Mouse (Mus musculus): ENCODE measurements around the gene Sobp. TPM values are rescaled to one million over a fixed set of nuclear protein-coding genes. Genes with fewer than 3 reads are reported as not detected.
A peak's percentile ranks its signal among the peaks of the same experiment; 100 is the strongest.

Gene Sobp
- polyA plus RNA-seq (2016; fragmentation: Nextera tagmentation; extraction: Ambion mirVana), result 8.0 and 8.9 TPM in 2 replicates

DNA sequence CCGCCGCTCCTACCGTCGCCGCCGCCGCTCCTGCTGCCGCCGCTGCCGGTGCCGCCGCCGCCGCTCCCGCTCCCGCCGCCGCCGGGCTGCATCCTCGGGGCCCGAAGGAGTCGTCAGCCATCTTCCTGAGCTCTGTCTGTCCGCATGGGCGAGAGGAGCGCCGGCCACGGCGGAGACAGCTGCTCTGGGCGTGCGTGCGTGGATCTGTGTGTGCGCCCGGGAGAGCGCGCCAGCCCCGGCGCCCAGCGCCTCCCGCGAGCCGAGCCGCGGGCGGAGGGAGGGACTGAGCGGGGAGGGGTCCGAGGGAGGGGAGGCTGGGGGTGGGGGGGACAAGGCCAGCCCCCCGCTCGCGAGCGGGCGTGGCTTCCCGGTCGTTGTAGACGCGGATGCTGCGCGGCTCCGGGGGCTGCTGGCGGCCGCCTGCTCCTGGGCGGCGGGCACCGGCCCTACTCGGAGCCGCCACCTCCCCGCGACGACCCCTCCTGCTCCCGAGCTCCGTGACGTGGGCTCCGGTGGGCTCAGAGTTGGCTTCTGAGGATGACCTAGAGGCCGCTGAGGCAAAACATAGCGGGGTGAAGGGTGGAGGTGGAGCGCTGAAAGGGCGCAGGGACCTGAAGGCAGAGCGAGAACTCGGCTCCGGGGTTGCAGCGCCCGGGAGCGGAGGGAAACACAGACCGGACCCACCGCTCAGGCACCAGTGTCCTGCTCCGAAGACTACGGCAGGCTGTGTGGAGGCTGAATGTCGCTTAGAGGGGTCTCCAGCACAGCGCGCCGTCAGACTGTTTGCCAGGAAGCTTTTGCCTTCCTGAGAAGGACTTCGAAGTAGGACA is at the start of gene Sobp, which contains the start of gene 9030612E09Rik:
Gene Sobp (minus strand): TSS at position 205 of the 830 bp plus-strand sequence.
Gene 9030612E09Rik (plus strand): TSS at position 379 of the 830 bp plus-strand sequence.
- peak; percentile 86 for ATAC-seq (ENCODE audit: low FRiP score)
- H3K4me2 ChIP-seq, result peak within 1 kb of the TSS; percentile 88
- H3K27ac ChIP-seq, result peak within 1 kb of the TSS; percentile 94
- peak within 1 kb of the TSS; percentile 92 for H3K4me3 ChIP-seq (replicated peaks)
- H3K36me3 ChIP-seq (replicated peaks), result no peaks in the 10 kb centered on the region
- peaks cover 23% of the 10 kb centered on the region for H3K27me3 ChIP-seq
- H3K4me1 ChIP-seq, result peaks cover 32% of the 10 kb centered on the region
- under 1% methylated on average over 49 of the region's 91 CpGs for WGBS
- H3K9me3 ChIP-seq, result no peaks in the 10 kb centered on the region
- peak within 1 kb of the TSS; percentile 90 for H3K9ac ChIP-seq

- Histone ChIP-seq H3K27me3 (no peaks in the 10 kb centered on the region), H3K4me3 (replicated peaks) (no peak overlapping the region), H3K4me1 (peaks cover 12% of the 10 kb centered on the region), H3K9ac (no peak overlapping the region), H3K27ac (no peak overlapping the region), H3K9me3 (no peaks in the 10 kb centered on the region), H3K4me2 (no peak overlapping the region), H3K36me3 (replicated peaks) (no peaks in the 10 kb centered on the region)
- ATAC-seq (ENCODE audit: low FRiP score), result no peak
- WGBS, result 96% methylated on average over 2 of the region's 2 CpGs
Observed at GRCm38 (mm10) chr10:43223391-43223790, 49.1 kb upstream of the Sobp start.

GRCm38 (mm10) chr10:43221659-43222058 is 47.3 kb upstream of the Sobp start:
- peak overlapping the region; percentile 93 for H3K4me2 ChIP-seq
- peak overlapping the region; percentile 79 for H3K27ac ChIP-seq
- H3K4me1 ChIP-seq, result peaks cover 12% of the 10 kb centered on the region
- peak; percentile 57 for ATAC-seq (ENCODE audit: low FRiP score)
- WGBS, result under 1% methylated on average over 25 of the region's 25 CpGs
- H3K9me3 ChIP-seq, result no peaks in the 10 kb centered on the region
- no peaks in the 10 kb centered on the region for H3K36me3 ChIP-seq (replicated peaks)
- H3K4me3 ChIP-seq (replicated peaks), result peak overlapping the region; percentile 80
- no peaks in the 10 kb centered on the region for H3K27me3 ChIP-seq
- peak overlapping the region; percentile 90 for H3K9ac ChIP-seq

DNA sequence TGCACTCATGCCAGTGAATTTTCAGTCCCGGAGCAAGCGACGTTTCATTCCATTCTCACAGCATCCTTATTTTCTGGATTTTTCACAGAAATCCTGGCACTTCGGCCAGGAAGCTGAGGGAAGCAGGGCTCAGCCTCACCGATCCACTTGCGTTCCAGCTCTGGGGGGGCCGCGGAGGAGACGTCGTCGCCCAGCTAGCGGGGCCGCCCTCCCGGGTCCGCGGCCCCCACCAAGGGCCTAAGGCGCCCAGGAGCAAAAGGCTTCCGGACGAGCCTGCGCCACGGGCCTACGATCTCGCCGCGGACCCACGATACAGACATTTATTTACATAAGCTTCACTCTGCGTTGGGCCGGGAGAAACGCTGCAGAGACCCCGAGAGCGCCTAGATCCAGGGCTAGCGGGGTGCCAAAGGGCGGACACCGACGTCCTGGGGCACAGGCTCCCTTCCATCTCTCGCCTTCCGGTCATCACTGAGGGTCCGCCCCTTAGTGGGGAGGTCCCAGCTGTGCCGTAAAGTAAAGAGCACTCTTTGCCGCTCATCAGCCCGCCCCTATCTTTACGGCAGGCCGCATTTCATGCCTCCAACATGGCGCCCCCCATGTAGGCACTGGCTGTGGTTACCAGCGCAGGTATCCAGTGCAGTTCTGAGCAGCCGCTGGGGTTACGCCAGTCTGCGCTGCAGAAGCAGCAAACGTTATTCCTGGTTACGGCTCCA is 46.7 kb upstream of the Sobp start, which contains the start of gene Pdss2:
Gene Pdss2 (plus strand): TSS at position 577 of the 716 bp plus-strand sequence.
- no peaks in the 10 kb centered on the region for H3K36me3 ChIP-seq (replicated peaks)
- WGBS, result under 1% methylated on average over 50 of the region's 50 CpGs

DNA sequence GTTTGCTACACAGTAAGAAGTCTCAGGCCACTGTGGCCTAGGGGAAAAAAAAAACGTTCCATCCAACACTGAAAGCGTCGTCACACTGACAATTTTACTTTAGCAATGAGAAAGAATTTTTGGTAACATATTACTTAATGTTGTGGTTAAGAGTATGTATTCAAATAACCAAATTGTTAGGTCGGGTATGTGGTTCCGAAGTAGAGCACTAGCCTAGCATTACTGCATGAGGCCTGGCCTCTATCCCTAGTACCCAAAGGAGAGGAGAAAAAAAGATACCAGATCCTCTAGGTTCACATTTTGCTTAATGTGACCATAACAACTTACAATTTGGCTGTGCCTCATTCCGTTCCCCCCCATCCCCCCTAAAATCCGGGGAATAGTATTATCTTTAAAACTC is 46.1 kb upstream of the Sobp start:
- peak overlapping the region; percentile 90 for H3K9ac ChIP-seq
- H3K4me3 ChIP-seq (replicated peaks), result peak overlapping the region; percentile 80
- H3K36me3 ChIP-seq (replicated peaks), result no peaks in the 10 kb centered on the region
- H3K27me3 ChIP-seq, result no peaks in the 10 kb centered on the region
- no peak for ATAC-seq (ENCODE audit: low FRiP score)
- peak overlapping the region; percentile 91 for H3K27ac ChIP-seq
- WGBS, result 22% methylated on average over 7 of the region's 7 CpGs
- no peaks in the 10 kb centered on the region for H3K9me3 ChIP-seq
- H3K4me1 ChIP-seq, result peaks cover 12% of the 10 kb centered on the region
- H3K4me2 ChIP-seq, result peak overlapping the region; percentile 93

More for the DNA sequence above, 46.7 kb upstream of the Sobp start, which contains the start of gene Pdss2:
- peak; percentile 98 for ATAC-seq (ENCODE audit: low FRiP score)
- peak within 1 kb of the TSS; percentile 91 for H3K27ac ChIP-seq
- H3K4me2 ChIP-seq, result peak within 1 kb of the TSS; percentile 93
- peak within 1 kb of the TSS; percentile 90 for H3K9ac ChIP-seq
- peaks cover 12% of the 10 kb centered on the region for H3K4me1 ChIP-seq
- H3K27me3 ChIP-seq, result no peaks in the 10 kb centered on the region
- H3K4me3 ChIP-seq (replicated peaks), result peak within 1 kb of the TSS; percentile 80
- H3K9me3 ChIP-seq, result no peaks in the 10 kb centered on the region

GRCm38 (mm10) chr10:43217361-43217900 is 43.1 kb upstream of the Sobp start:
- Histone ChIP-seq H3K4me3 (replicated peaks) (no peak overlapping the region), H3K9me3 (no peaks in the 10 kb centered on the region), H3K27me3 (no peaks in the 10 kb centered on the region), H3K36me3 (replicated peaks) (no peaks in the 10 kb centered on the region), H3K4me2 (no peak overlapping the region), H3K27ac (no peak overlapping the region), H3K9ac (no peak overlapping the region), H3K4me1 (peaks cover 12% of the 10 kb centered on the region)
- no peak for ATAC-seq (ENCODE audit: low FRiP score)
- WGBS, result 92% methylated on average over 13 of the region's 13 CpGs

GRCm38 (mm10) chr10:43211866-43212265 is 37.5 kb upstream of the Sobp start:
- ATAC-seq (ENCODE audit: low FRiP score), result no peak
- no peaks in the 10 kb centered on the region for H3K27me3 ChIP-seq
- H3K4me3 ChIP-seq (replicated peaks), result no peak overlapping the region
- H3K9me3 ChIP-seq, result 0 out of 2 replicates have a peak, but pooled peaks cover 4% of the 10 kb centered on the region
- 31% methylated on average over 6 of the region's 6 CpGs for WGBS
- H3K36me3 ChIP-seq (replicated peaks), result no peaks in the 10 kb centered on the region
- no peak overlapping the region for H3K4me2 ChIP-seq
- H3K4me1 ChIP-seq, result no peaks in the 10 kb centered on the region
- no peak overlapping the region for H3K9ac ChIP-seq
- H3K27ac ChIP-seq, result no peak overlapping the region

GRCm38 (mm10) chr10:43203865-43204264 is 29.5 kb upstream of the Sobp start:
- Histone ChIP-seq H3K27ac (no peak overlapping the region), H3K4me3 (replicated peaks) (no peak overlapping the region), H3K9ac (no peak overlapping the region), H3K4me1 (no peaks in the 10 kb centered on the region), H3K9me3 (no peaks in the 10 kb centered on the region), H3K27me3 (no peaks in the 10 kb centered on the region), H3K36me3 (replicated peaks) (no peaks in the 10 kb centered on the region), H3K4me2 (no peak overlapping the region)
- 86% methylated on average over 3 of the region's 3 CpGs for WGBS
- no peak for ATAC-seq (ENCODE audit: low FRiP score)

DNA sequence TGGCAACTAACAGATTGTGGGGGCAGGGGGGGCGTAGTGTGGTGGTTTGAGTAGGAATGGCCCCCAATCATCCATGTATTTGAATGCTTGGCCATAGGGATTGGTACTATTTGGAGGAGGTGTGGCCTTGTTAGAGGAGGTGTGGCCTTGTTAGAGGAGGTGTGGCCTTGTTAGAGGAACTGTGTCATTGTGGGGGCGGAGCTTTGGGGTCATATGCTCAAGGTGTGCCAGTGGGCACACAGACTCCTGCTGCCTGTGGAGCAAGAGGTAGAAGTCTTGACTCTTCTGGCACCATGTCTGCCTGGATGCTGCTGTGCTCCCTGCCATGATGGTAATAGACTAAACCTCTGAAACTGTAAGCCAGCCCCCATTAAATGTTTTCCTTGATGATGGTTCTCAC is 25.9 kb upstream of the Sobp start:
- Histone ChIP-seq H3K9ac (no peak overlapping the region), H3K4me1 (no peaks in the 10 kb centered on the region), H3K27ac (no peak overlapping the region), H3K27me3 (no peaks in the 10 kb centered on the region), H3K9me3 (no peaks in the 10 kb centered on the region), H3K36me3 (replicated peaks) (no peaks in the 10 kb centered on the region), H3K4me3 (replicated peaks) (no peak overlapping the region), H3K4me2 (no peak overlapping the region)
- WGBS, result 86% methylated on average over 2 of the region's 2 CpGs
- no peak for ATAC-seq (ENCODE audit: low FRiP score)

GRCm38 (mm10) chr10:43180313-43180912 is 6.1 kb upstream of the Sobp start:
- Histone ChIP-seq H3K9me3 (0 out of 2 replicates have a peak, but pooled peaks cover 3% of the 10 kb centered on the region), H3K4me3 (replicated peaks) (no peak overlapping the region), H3K36me3 (replicated peaks) (no peaks in the 10 kb centered on the region), H3K27ac (0 out of 2 replicates have a peak overlapping the region, but pooled peaks have one; percentile 14), H3K9ac (no peak overlapping the region), H3K27me3 (peaks cover 20% of the 10 kb centered on the region), H3K4me1 (peaks cover 15% of the 10 kb centered on the region), H3K4me2 (no peak overlapping the region)
- 47% methylated on average over 5 of the region's 5 CpGs for WGBS
- no peak; the same call in 1 of the 2 replicates for ATAC-seq (ENCODE audit: low FRiP score)

- peak overlapping the region; percentile 90 for H3K9ac ChIP-seq
- peaks cover 32% of the 10 kb centered on the region for H3K4me1 ChIP-seq
- peak overlapping the region; percentile 88 for H3K4me2 ChIP-seq
- H3K27ac ChIP-seq, result peak overlapping the region; percentile 94
- H3K4me3 ChIP-seq (replicated peaks), result peak overlapping the region; percentile 92
- no peaks in the 10 kb centered on the region for H3K36me3 ChIP-seq (replicated peaks)
- no peaks in the 10 kb centered on the region for H3K9me3 ChIP-seq
- peak; percentile 27 for ATAC-seq (ENCODE audit: low FRiP score)
- under 1% methylated on average over 18 of the region's 18 CpGs for WGBS
- peaks cover 24% of the 10 kb centered on the region for H3K27me3 ChIP-seq
Observed at GRCm38 (mm10) chr10:43175156-43175601, 849 bp upstream of the Sobp start.

Measured in forebrain, embryonic 12.5 days (tissue).